Mouse (Mus musculus): ENCODE results near the gene Bglap. TPM values are rescaled to one million over a fixed set of nuclear protein-coding genes. Genes with fewer than 3 reads are reported as not detected.

The Bglap gene
- polyA plus RNA-seq, 1 experiment from 2014 or later = not detected

GRCm38 (mm10) chr3:88354396-88355165 is 29.7 kb downstream of the Bglap start:
- 92% methylated on average over 8 of the region's 8 CpGs for WGBS
- no peaks in the 10 kb centered on the region for H3K27me3 ChIP-seq (ENCODE audit: control insufficient read depth, insufficient read depth, low read length)
- no peak for ATAC-seq (replicated peaks; ENCODE audit: insufficient number of reproducible peaks, low FRiP score, low TSS enrichment, low read depth)

GRCm38 (mm10) chr3:88352907-88353306 is 31.4 kb downstream of the Bglap start:
- H3K4me1 ChIP-seq (ENCODE audit: control insufficient read depth, insufficient read depth, low read length) = no peaks in the 10 kb centered on the region
- WGBS = 94% methylated on average over 9 of the region's 9 CpGs
- no peaks in the 10 kb centered on the region for H3K27me3 ChIP-seq (ENCODE audit: control insufficient read depth, insufficient read depth, low read length)
- H3K4me3 ChIP-seq (ENCODE audit: low read depth, low read length) = no peak overlapping the region
- no peak for ATAC-seq (replicated peaks; ENCODE audit: insufficient number of reproducible peaks, low FRiP score, low TSS enrichment, low read depth)
- H3K4me2 ChIP-seq (ENCODE audit: low read depth, low read length) = no peak overlapping the region
- H3K9ac ChIP-seq (replicated peaks; ENCODE audit: low read length) = no peak overlapping the region
- no peak for DNase-seq (ENCODE audit: low spot score)
- no peaks in the 10 kb centered on the region for H3K9me3 ChIP-seq (replicated peaks; ENCODE audit: control insufficient read depth, low read length)
- peaks cover 30% of the 10 kb centered on the region for H3K36me3 ChIP-seq (replicated peaks; ENCODE audit: control insufficient read depth, insufficient read depth, low read depth, low read length)
- no peak overlapping the region for H3K27ac ChIP-seq (replicated peaks; ENCODE audit: low read depth, low read length)

More at GRCm38 (mm10) chr3:88354396-88355165, 29.7 kb downstream of the Bglap start:
- Histone ChIP-seq H3K4me2 (ENCODE audit: low read depth, low read length) (no peak overlapping the region), H3K4me1 (ENCODE audit: control insufficient read depth, insufficient read depth, low read length) (no peaks in the 10 kb centered on the region), H3K9ac (replicated peaks; ENCODE audit: low read length) (no peak overlapping the region), H3K9me3 (replicated peaks; ENCODE audit: control insufficient read depth, low read length) (no peaks in the 10 kb centered on the region), H3K36me3 (replicated peaks; ENCODE audit: control insufficient read depth, insufficient read depth, low read depth, low read length) (peaks cover 39% of the 10 kb centered on the region), H3K27ac (replicated peaks; ENCODE audit: low read depth, low read length) (no peak overlapping the region), H3K4me3 (ENCODE audit: low read depth, low read length) (no peak overlapping the region)
- no peak for DNase-seq (ENCODE audit: low spot score)

GRCm38 (mm10) chr3:88350732-88351131 is 33.5 kb downstream of the Bglap start:
- no peaks in the 10 kb centered on the region for H3K9me3 ChIP-seq (replicated peaks; ENCODE audit: control insufficient read depth, low read length)
- no peaks in the 10 kb centered on the region for H3K27me3 ChIP-seq (ENCODE audit: control insufficient read depth, insufficient read depth, low read length)
- H3K4me1 ChIP-seq (ENCODE audit: control insufficient read depth, insufficient read depth, low read length) = no peaks in the 10 kb centered on the region
- WGBS = 92% methylated on average over 13 of the region's 13 CpGs
- DNase-seq (ENCODE audit: low spot score) = no peak
- no peak overlapping the region for H3K4me2 ChIP-seq (ENCODE audit: low read depth, low read length)
- H3K9ac ChIP-seq (replicated peaks; ENCODE audit: low read length) = no peak overlapping the region
- no peak for ATAC-seq (replicated peaks; ENCODE audit: insufficient number of reproducible peaks, low FRiP score, low TSS enrichment, low read depth)
- no peak overlapping the region for H3K27ac ChIP-seq (replicated peaks; ENCODE audit: low read depth, low read length)
- no peak overlapping the region for H3K4me3 ChIP-seq (ENCODE audit: low read depth, low read length)
- peaks cover 16% of the 10 kb centered on the region for H3K36me3 ChIP-seq (replicated peaks; ENCODE audit: control insufficient read depth, insufficient read depth, low read depth, low read length)

- H3K36me3 ChIP-seq (replicated peaks; ENCODE audit: control insufficient read depth, insufficient read depth, low read depth, low read length) = peaks cover 7% of the 10 kb centered on the region
- no peak for ATAC-seq (replicated peaks; ENCODE audit: insufficient number of reproducible peaks, low FRiP score, low TSS enrichment, low read depth)
- no peaks in the 10 kb centered on the region for H3K27me3 ChIP-seq (ENCODE audit: control insufficient read depth, insufficient read depth, low read length)
- no peak overlapping the region for H3K4me3 ChIP-seq (ENCODE audit: low read depth, low read length)
- H3K27ac ChIP-seq (replicated peaks; ENCODE audit: low read depth, low read length) = no peak overlapping the region
- WGBS = 81% methylated on average over 3 of the region's 3 CpGs
- no peaks in the 10 kb centered on the region for H3K9me3 ChIP-seq (replicated peaks; ENCODE audit: control insufficient read depth, low read length)
- H3K9ac ChIP-seq (replicated peaks; ENCODE audit: low read length) = no peak overlapping the region
- H3K4me2 ChIP-seq (ENCODE audit: low read depth, low read length) = no peak overlapping the region
- DNase-seq (ENCODE audit: low spot score) = no peak
- H3K4me1 ChIP-seq (ENCODE audit: control insufficient read depth, insufficient read depth, low read length) = 0 out of 2 replicates have a peak, but pooled peaks cover 3% of the 10 kb centered on the region
Observed at GRCm38 (mm10) chr3:88339006-88339405, 45.3 kb downstream of the Bglap start.

- Histone ChIP-seq H3K4me1 (ENCODE audit: control insufficient read depth, insufficient read depth, low read length) (0 out of 2 replicates have a peak, but pooled peaks cover 3% of the 10 kb centered on the region), H3K9ac (replicated peaks; ENCODE audit: low read length) (no peak overlapping the region), H3K9me3 (replicated peaks; ENCODE audit: control insufficient read depth, low read length) (no peaks in the 10 kb centered on the region), H3K27ac (replicated peaks; ENCODE audit: low read depth, low read length) (no peak overlapping the region), H3K27me3 (ENCODE audit: control insufficient read depth, insufficient read depth, low read length) (no peaks in the 10 kb centered on the region), H3K4me2 (ENCODE audit: low read depth, low read length) (no peak overlapping the region), H3K36me3 (replicated peaks; ENCODE audit: control insufficient read depth, insufficient read depth, low read depth, low read length) (peaks cover 4% of the 10 kb centered on the region), H3K4me3 (ENCODE audit: low read depth, low read length) (no peak overlapping the region)
- DNase-seq (ENCODE audit: low spot score) (no peak), ATAC-seq (replicated peaks; ENCODE audit: insufficient number of reproducible peaks, low FRiP score, low TSS enrichment, low read depth) (no peak)
- WGBS = 91% methylated on average over 7 of the region's 7 CpGs
Observed at GRCm38 (mm10) chr3:88338316-88338715, 45.9 kb downstream of the Bglap start.

- Histone ChIP-seq H3K27ac (replicated peaks; ENCODE audit: low read depth, low read length) (no peak overlapping the region), H3K4me3 (ENCODE audit: low read depth, low read length) (peak overlapping the region; percentile 89; the same call in 1 of the 2 replicates), H3K36me3 (replicated peaks; ENCODE audit: control insufficient read depth, insufficient read depth, low read depth, low read length) (peaks cover 4% of the 10 kb centered on the region), H3K9ac (replicated peaks; ENCODE audit: low read length) (peak overlapping the region; percentile 13; the same call in 1 of the 2 replicates), H3K9me3 (replicated peaks; ENCODE audit: control insufficient read depth, low read length) (no peaks in the 10 kb centered on the region), H3K4me1 (ENCODE audit: control insufficient read depth, insufficient read depth, low read length) (0 out of 2 replicates have a peak, but pooled peaks cover 3% of the 10 kb centered on the region), H3K27me3 (ENCODE audit: control insufficient read depth, insufficient read depth, low read length) (no peaks in the 10 kb centered on the region), H3K4me2 (ENCODE audit: low read depth, low read length) (peak overlapping the region; percentile 7)
- 88% methylated on average over 11 of the region's 11 CpGs for WGBS
- ATAC-seq (replicated peaks; ENCODE audit: insufficient number of reproducible peaks, low FRiP score, low TSS enrichment, low read depth) (no peak), DNase-seq (ENCODE audit: low spot score) (no peak)
Observed at GRCm38 (mm10) chr3:88337367-88338020, 46.8 kb downstream of the Bglap start.

GRCm38 (mm10) chr3:88336058-88337013 is 47.9 kb downstream of the Bglap start, which contains the start of the genes Tmem79 and Smg5:
Tmem79 (minus strand) TSS chr3:88336148.
Smg5 (plus strand) TSS chr3:88336260.
- ATAC-seq (replicated peaks; ENCODE audit: insufficient number of reproducible peaks, low FRiP score, low TSS enrichment, low read depth) (peak; percentile 89), DNase-seq (ENCODE audit: low spot score) (peak; percentile 97)
- Histone ChIP-seq H3K4me3 (ENCODE audit: low read depth, low read length) (peak within 1 kb of the TSS; percentile 89), H3K27me3 (ENCODE audit: control insufficient read depth, insufficient read depth, low read length) (no peaks in the 10 kb centered on the region), H3K4me1 (ENCODE audit: control insufficient read depth, insufficient read depth, low read length) (0 out of 2 replicates have a peak, but pooled peaks cover 3% of the 10 kb centered on the region), H3K36me3 (replicated peaks; ENCODE audit: control insufficient read depth, insufficient read depth, low read depth, low read length) (no peaks in the 10 kb centered on the region), H3K4me2 (ENCODE audit: low read depth, low read length) (peak within 1 kb of the TSS; percentile 74), H3K9me3 (replicated peaks; ENCODE audit: control insufficient read depth, low read length) (no peaks in the 10 kb centered on the region), H3K9ac (replicated peaks; ENCODE audit: low read length) (peak within 1 kb of the TSS; percentile 96), H3K27ac (replicated peaks; ENCODE audit: low read depth, low read length) (peak within 1 kb of the TSS; percentile 82)
- 2% methylated on average over 66 of the region's 66 CpGs for WGBS

Data from embryonic facial prominence, embryonic 11.5 days (tissue).